Mouse (Mus musculus) midbrain, embryonic 16.5 days (tissue): ENCODE measurements around the gene Sh3pxd2a. TPM values are rescaled to one million over a fixed set of nuclear protein-coding genes. Genes with fewer than 3 reads are reported as not detected.
A peak's percentile ranks its signal among the peaks of the same experiment; 100 is the strongest.

Source experiments
- ATAC-seq: fragments of 200-750 bp; cut with Nextera tagmentation; 2 replicates; pipeline ENCODE4 v1.8.0; 2017; ENCODE audit warnings: moderate TSS enrichment
- H3K27ac ChIP-seq: fragments of 300-500 bp; sonication (generic); 2 replicates; pipeline ENCODE4 v1.5.1; 2014; ENCODE audit warnings: mild to moderate bottlenecking, low read length, mixed read lengths
- H3K27me3 ChIP-seq: fragments of 300-500 bp; sonication (generic); 2 replicates; pipeline ENCODE4 v1.6.1; 2014; ENCODE audit warnings: low read depth, low read length, mixed read lengths; ENCODE audit not compliant: control insufficient read depth, insufficient read depth
- H3K36me3 ChIP-seq: fragments of 300-500 bp; sonication (generic); 2 replicates; pipeline ENCODE4 v1.6.1; 2014; ENCODE audit warnings: mild to moderate bottlenecking, low read length, moderate library complexity, mixed read lengths; ENCODE audit not compliant: control insufficient read depth, insufficient read depth
- H3K4me1 ChIP-seq: fragments of 300-500 bp; sonication (generic); 2 replicates; pipeline ENCODE4 v1.6.1; 2014; ENCODE audit warnings: mild to moderate bottlenecking, low read length, mixed read lengths; ENCODE audit not compliant: control insufficient read depth, insufficient read depth
- H3K4me2 ChIP-seq: fragments of 300-500 bp; sonication (generic); 2 replicates; pipeline ENCODE4 v1.6.1; 2014; ENCODE audit warnings: mild to moderate bottlenecking, low read length, mixed read lengths
- H3K4me3 ChIP-seq: fragments of 300-500 bp; sonication (generic); 2 replicates; pipeline ENCODE4 v1.5.1; 2014; ENCODE audit warnings: low read depth, mild to moderate bottlenecking, low read length, moderate library complexity, mixed read lengths
- H3K9ac ChIP-seq: fragments of 300-500 bp; sonication (generic); 2 replicates; pipeline ENCODE4 v1.6.1; 2014; ENCODE audit warnings: low read depth, low read length, mixed read lengths
- H3K9me3 ChIP-seq: fragments of 300-500 bp; sonication (generic); replicated peaks from 2 replicates; pipeline ENCODE4 v1.6.1; 2014; ENCODE audit warnings: mild to moderate bottlenecking, low read length, mixed read lengths; ENCODE audit not compliant: control insufficient read depth, poor library complexity, severe bottlenecking
- WGBS: fragments of 180-500 bp; shearing (Covaris S2); extraction: QIAGEN DNeasy Blood & Tissue Kit; methylation state at CpG from one replicate; pipeline ENCODE4 v1.1.7; 2014; 5-methylcytosine and 5-hydroxymethylcytosine counted together
- microRNA-seq: library from miRNA; unstranded; fragments of <30 nt; microRNA quantifications from one replicate; pipeline ENCODE4, GENCODE M21; 2017
- polyA plus RNA-seq: library from polyadenylated mRNA; unstranded; fragments of >200 nt; fragmentation: Nextera tagmentation; extraction: Ambion mirVana; gene quantifications from 2 replicates; pipeline ENCODE4 v1.2.1, GENCODE M21; 2015

The Sh3pxd2a gene
- polyA plus RNA-seq, 1 experiment from 2014 or later: 1.5 TPM

GRCm38 (mm10) chr19:47212401-47212800 lies 251.8 kb downstream of the Sh3pxd2a start:
- no peak overlapping the region for H3K9ac ChIP-seq
- no peaks in the 10 kb centered on the region for H3K27me3 ChIP-seq
- no peak for ATAC-seq
- WGBS: 73% methylated on average over 7 of the region's 7 CpGs
- peak overlapping the region; percentile 14; the same call in 1 of the 2 replicates for H3K27ac ChIP-seq
- H3K4me3 ChIP-seq: no peak overlapping the region
- no peak overlapping the region for H3K4me2 ChIP-seq
- no peaks in the 10 kb centered on the region for H3K36me3 ChIP-seq
- no peaks in the 10 kb centered on the region for H3K9me3 ChIP-seq
- H3K4me1 ChIP-seq: peaks cover 11% of the 10 kb centered on the region

GRCm38 (mm10) chr19:47211609-47212312 lies 252.4 kb downstream of the Sh3pxd2a start:
- Histone ChIP-seq H3K9ac (no peak overlapping the region), H3K4me3 (no peak overlapping the region), H3K4me2 (no peak overlapping the region), H3K9me3 (no peaks in the 10 kb centered on the region), H3K4me1 (peaks cover 11% of the 10 kb centered on the region), H3K36me3 (no peaks in the 10 kb centered on the region), H3K27me3 (no peaks in the 10 kb centered on the region), H3K27ac (peak overlapping the region; percentile 18)
- ATAC-seq: peak; percentile 64
- WGBS: 53% methylated on average over 10 of the region's 10 CpGs

GRCm38 (mm10) chr19:47210432-47210831 lies 253.8 kb downstream of the Sh3pxd2a start:
- H3K4me2 ChIP-seq: no peak overlapping the region
- H3K9me3 ChIP-seq: no peaks in the 10 kb centered on the region
- H3K4me1 ChIP-seq: peaks cover 11% of the 10 kb centered on the region
- no peak for ATAC-seq
- H3K27ac ChIP-seq: no peak overlapping the region
- 90% methylated on average over 4 of the region's 4 CpGs for WGBS
- H3K4me3 ChIP-seq: no peak overlapping the region
- H3K27me3 ChIP-seq: no peaks in the 10 kb centered on the region
- H3K36me3 ChIP-seq: no peaks in the 10 kb centered on the region
- no peak overlapping the region for H3K9ac ChIP-seq

Small RNA genes lying within 50 kb of the gene (microRNA-seq; reads per million reads assigned to microRNA genes)
- not detected for gene Mir6995

Other genes with a start within 250 kb of the Sh3pxd2a start
- 23.4 and 24.0 TPM in 2 replicates for gene Stn1, start 73.1 kb upstream of the Sh3pxd2a start, polyA plus RNA-seq
- gene Slk, start 115.3 kb upstream of the Sh3pxd2a start, polyA plus RNA-seq: 4.7 and 5.8 TPM in 2 replicates
- gene Col17a1, start 227.7 kb upstream of the Sh3pxd2a start, polyA plus RNA-seq: 0.18 and 0.40 TPM in 2 replicates